Mouse (Mus musculus) liver, adult 2 months (tissue): Measurements from ENCODE around the gene Akt3. TPM values are rescaled to one million over a fixed set of nuclear protein-coding genes. Genes with fewer than 3 reads are reported as not detected.

Experiments used
- DNase-seq: peaks from one replicate; pipeline ENCODE4 v3.0.0-alpha.2; 2011; ENCODE audit warnings: low read depth, low spot score; ENCODE audit errors: extremely low read depth
- H3K27ac ChIP-seq: fragments of 200-500 bp; replicated peaks from 2 replicates; pipeline ENCODE4 v1.5.1; 2012; ENCODE audit warnings: low read depth, mild to moderate bottlenecking, control low read depth, inconsistent platforms, low read length; ENCODE audit not compliant: insufficient read depth
- H3K27me3 ChIP-seq: fragments of 200-500 bp; 2 replicates; pipeline ENCODE4 v1.6.1; 2012; ENCODE audit warnings: mild to moderate bottlenecking, moderate library complexity, low read length, inconsistent platforms; ENCODE audit not compliant: control insufficient read depth, insufficient read depth
- H3K36me3 ChIP-seq: fragments of 200-500 bp; 2 replicates; pipeline ENCODE4 v1.6.1; 2012; ENCODE audit warnings: low read length, inconsistent platforms; ENCODE audit not compliant: control insufficient read depth, insufficient read depth
- H3K4me1 ChIP-seq: fragments of 200-500 bp; 2 replicates; pipeline ENCODE4 v1.6.1; 2011; ENCODE audit warnings: low read length; ENCODE audit not compliant: control insufficient read depth, insufficient read depth
- H3K4me3 ChIP-seq: fragments of 200-500 bp; 2 replicates; pipeline ENCODE4 v1.5.1; 2011; ENCODE audit warnings: low read depth, mild to moderate bottlenecking, control low read depth, low read length, moderate library complexity; ENCODE audit not compliant: insufficient read depth
- H3K79me2 ChIP-seq: fragments of 200-500 bp; 2 replicates; pipeline ENCODE4 v1.6.1; 2012; ENCODE audit warnings: inconsistent platforms, mild to moderate bottlenecking, low read length, moderate library complexity; ENCODE audit not compliant: control insufficient read depth, insufficient read depth
- H3K9ac ChIP-seq: fragments of 200-500 bp; 2 replicates; pipeline ENCODE4 v1.6.1; 2012; ENCODE audit warnings: low read depth, mild to moderate bottlenecking, control low read depth, inconsistent platforms, low read length
- CTCF ChIP-seq: fragments of 200-500 bp; IDR thresholded peaks from 2 replicates; pipeline ENCODE4 v1.5.1; 2011; ENCODE audit warnings: low read depth, low read length, control low read depth
- POLR2A ChIP-seq: fragments of 200-500 bp; IDR thresholded peaks from 2 replicates; pipeline ENCODE4 v1.6.1; 2011; ENCODE audit warnings: low read length, control low read depth; ENCODE audit not compliant: insufficient read depth; ENCODE audit errors: extremely low read depth
- whole genome bisulfite sequencing: fragments of 180-500 bp; shearing (Covaris S2); methylation state at CpG from one replicate; pipeline ENCODE4 v1.1.7; 2018; 5-methylcytosine and 5-hydroxymethylcytosine counted together
- polyA plus RNA-seq: library from polyadenylated mRNA; depleted of rRNA; stranded (reverse); fragments of >200 nt; gene quantifications from 2 replicates; pipeline ENCODE4 v1.2.3, GENCODE M21; 2012
- total RNA-seq: library from RNA; depleted of rRNA; stranded (reverse); fragments of >200 nt; gene quantifications from 2 replicates; pipeline ENCODE4 v1.2.3, GENCODE M21; 2014

Akt3 gene
- total and polyA plus RNA-seq, 2 experiments = 0.69 to 2.9 TPM

- 38% methylated on average over 1 of the region's 1 CpGs for WGBS
These were observed 244.7 kb downstream of the Akt3 start for GRCm38 (mm10) chr1:177013313-177013712.

GRCm38 (mm10) chr1:177012774-177013173, 245.2 kb downstream of the Akt3 start:
- peak; percentile 18 for DNase-seq
- Histone ChIP-seq H3K27ac (no peak overlapping the region; the same call in 1 of the 2 replicates), H3K79me2 (no peaks in the 10 kb centered on the region), H3K27me3 (no peaks in the 10 kb centered on the region), H3K36me3 (no peaks in the 10 kb centered on the region; the same call in 1 of the 2 replicates), H3K4me3 (no peak overlapping the region), H3K9ac (no peak overlapping the region), H3K4me1 (peaks cover 9% of the 10 kb centered on the region; the same call in 1 of the 2 replicates)
- TF ChIP-seq POLR2A (no peak), CTCF (no peak)
- WGBS = 77% methylated on average over 3 of the region's 3 CpGs

More at GRCm38 (mm10) chr1:177013313-177013712, 244.7 kb downstream of the Akt3 start:
- Histone ChIP-seq H3K79me2 (no peaks in the 10 kb centered on the region), H3K9ac (no peak overlapping the region), H3K27me3 (no peaks in the 10 kb centered on the region), H3K27ac (no peak overlapping the region; the same call in 1 of the 2 replicates), H3K4me3 (no peak overlapping the region), H3K36me3 (no peaks in the 10 kb centered on the region; the same call in 1 of the 2 replicates), H3K4me1 (peaks cover 9% of the 10 kb centered on the region; the same call in 1 of the 2 replicates)
- DNase-seq = peak; percentile 94
- no peak for TF ChIP-seq POLR2A
- no peak for TF ChIP-seq CTCF

- no peak overlapping the region for H3K4me3 ChIP-seq
- no peaks in the 10 kb centered on the region for H3K79me2 ChIP-seq
- no peak overlapping the region for H3K9ac ChIP-seq
- WGBS = 95% methylated on average over 13 of the region's 13 CpGs
- H3K36me3 ChIP-seq = no peaks in the 10 kb centered on the region; the same call in 1 of the 2 replicates
- no peak overlapping the region for H3K27ac ChIP-seq
- H3K4me1 ChIP-seq = peaks cover 9% of the 10 kb centered on the region; the same call in 1 of the 2 replicates
- no peaks in the 10 kb centered on the region for H3K27me3 ChIP-seq
- no peak for DNase-seq
- TF ChIP-seq POLR2A (no peak), CTCF (no peak)
These were observed 246.3 kb downstream of the Akt3 start for GRCm38 (mm10) chr1:177011688-177012087.

- H3K4me1 ChIP-seq = peaks cover 9% of the 10 kb centered on the region; the same call in 1 of the 2 replicates
- no peaks in the 10 kb centered on the region for H3K79me2 ChIP-seq
These were observed 247.2 kb downstream of the Akt3 start for GRCm38 (mm10) chr1:177010607-177011302.

GRCm38 (mm10) chr1:177010041-177010440, 248.0 kb downstream of the Akt3 start:
- Histone ChIP-seq H3K27ac (no peak overlapping the region), H3K9ac (no peak overlapping the region), H3K4me3 (no peak overlapping the region), H3K79me2 (no peaks in the 10 kb centered on the region), H3K36me3 (no peaks in the 10 kb centered on the region; the same call in 1 of the 2 replicates), H3K4me1 (peaks cover 9% of the 10 kb centered on the region; the same call in 1 of the 2 replicates), H3K27me3 (no peaks in the 10 kb centered on the region)
- WGBS = 90% methylated on average over 3 of the region's 3 CpGs
- no peak for DNase-seq
- no peak for TF ChIP-seq CTCF
- TF ChIP-seq POLR2A = no peak

More at GRCm38 (mm10) chr1:177010607-177011302, 247.2 kb downstream of the Akt3 start:
- Histone ChIP-seq H3K9ac (no peak overlapping the region), H3K36me3 (no peaks in the 10 kb centered on the region; the same call in 1 of the 2 replicates), H3K27me3 (no peaks in the 10 kb centered on the region), H3K4me3 (no peak overlapping the region), H3K27ac (no peak overlapping the region)
- no peak for DNase-seq
- TF ChIP-seq POLR2A = no peak
- TF ChIP-seq CTCF = no peak
- 93% methylated on average over 6 of the region's 6 CpGs for WGBS

GRCm38 (mm10) chr1:177008777-177009176, 249.2 kb downstream of the Akt3 start:
- H3K79me2 ChIP-seq = no peaks in the 10 kb centered on the region
- no peaks in the 10 kb centered on the region for H3K27me3 ChIP-seq
- no peak for TF ChIP-seq POLR2A
- 59% methylated on average over 1 of the region's 1 CpGs for WGBS
- H3K9ac ChIP-seq = no peak overlapping the region
- H3K36me3 ChIP-seq = no peaks in the 10 kb centered on the region; the same call in 1 of the 2 replicates
- peak; percentile 80 for DNase-seq
- peaks cover 6% of the 10 kb centered on the region; the same call in 1 of the 2 replicates for H3K4me1 ChIP-seq
- H3K27ac ChIP-seq = no peak overlapping the region
- H3K4me3 ChIP-seq = no peak overlapping the region
